Comparison of ENCODE assay signal across 13 mouse cellular contexts in the genomic region with DNA sequence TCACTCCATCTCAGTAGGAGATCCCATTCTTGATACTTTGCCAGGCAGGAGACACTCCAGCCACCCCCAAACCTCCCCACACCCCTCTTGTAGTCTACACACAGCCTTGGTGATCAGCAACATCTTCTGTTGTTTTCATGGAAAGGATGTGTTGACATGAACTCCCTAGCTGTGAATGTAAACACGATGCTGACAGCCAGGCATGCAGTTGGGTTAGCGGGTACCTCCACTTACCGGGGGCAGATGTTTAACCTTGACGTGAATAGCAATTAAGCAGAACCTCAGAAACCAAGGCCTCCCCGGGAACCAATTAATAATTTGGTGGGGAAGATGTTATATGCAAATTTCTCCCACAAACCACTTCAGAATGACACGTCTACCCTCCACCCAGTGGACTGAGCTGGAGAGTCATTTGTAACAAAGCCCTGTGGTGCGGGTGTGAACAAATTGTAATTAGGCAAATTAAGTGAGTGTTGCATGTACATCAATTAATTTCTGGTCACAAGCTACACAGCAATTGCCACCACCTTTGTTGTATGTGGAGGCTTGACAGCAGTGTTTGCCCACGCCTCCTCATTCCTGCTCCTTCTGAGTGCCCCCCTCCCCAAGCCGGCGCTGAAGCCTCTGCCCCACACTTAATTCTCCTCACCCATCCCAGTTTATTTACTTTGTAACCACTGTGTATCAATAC. TPM values are rescaled to one million over a fixed set of nuclear protein-coding genes. Genes with fewer than 3 reads are reported as not detected.
A peak's percentile ranks its signal among the peaks of the same experiment; 100 is the strongest.
DNase-seq lines count a peak whose midpoint lies in the region; ATAC-seq lines count a peak whose summit lies in the region.
"Had no signal": no experiment of that assay in that cellular context is flagged by ENCODE, and none has a peak within 500 bp of the region (broad histone marks: within the 10 kb centered on the region; RNA-seq: fewer than 3 reads in every experiment).

No protein-coding gene starts in this region.

- H3K27me3 ChIP-seq in forebrain, embryonic 10.5 days (ENCODE audit: poor library complexity, severe bottlenecking), result peaks cover 57% of the 10 kb centered on the region
- peaks cover 13% of the 10 kb centered on the region for H3K27me3 ChIP-seq in forebrain, embryonic 14.5 days (replicated peaks; ENCODE audit: control insufficient read depth, insufficient read depth, low read length)
- no peaks in the 10 kb centered on the region; the same call in none of the 2 replicates for H3K27me3 ChIP-seq in hindbrain, embryonic 16.5 days (replicated peaks; ENCODE audit: control insufficient read depth, insufficient read depth, low read length)
- H3K27me3 ChIP-seq in neural tube, embryonic 12.5 days (replicated peaks), result peaks cover 51% of the 10 kb centered on the region

- H3K9ac ChIP-seq in forebrain, embryonic 14.5 days (ENCODE audit: low read length), result no peak overlapping the region
- no peak overlapping the region for H3K9ac ChIP-seq in hindbrain, embryonic 16.5 days (ENCODE audit: low read depth, low read length)
- no peak overlapping the region for H3K9ac ChIP-seq in neural tube, embryonic 12.5 days
- H3K9ac ChIP-seq: embryonic facial prominence, embryonic 13.5 days; lung, embryonic 14.5 days had no signal

- DNase-seq in forebrain, embryonic 10.5 days (ENCODE audit: extremely low spot score, low spot score), result no peak
- DNase-seq in forebrain, embryonic 14.5 days (ENCODE audit: low spot score), result peak; percentile 80
- DNase-seq in thymus, adult 18-20 months, result no peak
- no peak for DNase-seq in adrenal gland, postnatal 10 days
- no peak for DNase-seq in adrenal gland, adult 8-10 months
- DNase-seq: cerebellum, postnatal 25 days; heart, postnatal 36 days; kidney, adult 8-10 months; liver; lung, embryonic 14.5 days had no signal

- H3K27ac ChIP-seq in forebrain, embryonic 10.5 days, result peak overlapping the region; percentile 59
- 0 out of 2 replicates have a peak overlapping the region, but pooled peaks have one; percentile 39 for H3K27ac ChIP-seq in forebrain, embryonic 14.5 days (ENCODE audit: low read depth, low read length)
- no peak overlapping the region for H3K27ac ChIP-seq in hindbrain, embryonic 16.5 days (ENCODE audit: low read depth, low read length)
- H3K27ac ChIP-seq in neural tube, embryonic 12.5 days, result no peak overlapping the region
- H3K27ac ChIP-seq: embryonic facial prominence, embryonic 13.5 days had no signal

- H3K4me1 ChIP-seq in forebrain, embryonic 10.5 days, result peaks cover 59% of the 10 kb centered on the region
- peaks cover 41% of the 10 kb centered on the region for H3K4me1 ChIP-seq in forebrain, embryonic 14.5 days (ENCODE audit: control insufficient read depth, insufficient read depth, low read length)
- peaks cover 25% of the 10 kb centered on the region for H3K4me1 ChIP-seq in hindbrain, embryonic 16.5 days (ENCODE audit: control insufficient read depth, insufficient read depth, low read depth, low read length)
- peaks cover 44% of the 10 kb centered on the region for H3K4me1 ChIP-seq in neural tube, embryonic 12.5 days

- H3K9me3 ChIP-seq in forebrain, embryonic 10.5 days, result no peaks in the 10 kb centered on the region; the same call in 1 of the 2 replicates
- H3K9me3 ChIP-seq in forebrain, embryonic 14.5 days (replicated peaks; ENCODE audit: control insufficient read depth, low read length), result no peaks in the 10 kb centered on the region
- H3K9me3 ChIP-seq in hindbrain, embryonic 16.5 days (ENCODE audit: control insufficient read depth, low read length), result no peaks in the 10 kb centered on the region
- H3K9me3 ChIP-seq in neural tube, embryonic 12.5 days, result no peaks in the 10 kb centered on the region
- H3K9me3 ChIP-seq: embryonic facial prominence, embryonic 13.5 days had no signal

- no peak overlapping the region for H3K4me3 ChIP-seq in forebrain, embryonic 10.5 days
- H3K4me3 ChIP-seq in forebrain, embryonic 14.5 days (ENCODE audit: low read depth, low read length), result no peak overlapping the region
- no peak overlapping the region for H3K4me3 ChIP-seq in hindbrain, embryonic 16.5 days (ENCODE audit: low read length)
- no peak overlapping the region for H3K4me3 ChIP-seq in neural tube, embryonic 12.5 days
- H3K4me3 ChIP-seq: embryonic facial prominence, embryonic 13.5 days had no signal

- peak; percentile 65 for ATAC-seq in forebrain, embryonic 14.5 days
- peak; percentile 40 for ATAC-seq in hindbrain, embryonic 16.5 days
- peak; percentile 52 for ATAC-seq in neural tube, embryonic 12.5 days (ENCODE audit: low FRiP score, low read depth)

- H3K4me2 ChIP-seq in forebrain, embryonic 14.5 days (ENCODE audit: low read length), result peak overlapping the region; percentile 14; the same call in 1 of the 2 replicates
- H3K4me2 ChIP-seq in hindbrain, embryonic 16.5 days (ENCODE audit: low read length), result no peak overlapping the region
- H3K4me2 ChIP-seq in neural tube, embryonic 12.5 days (replicated peaks), result peak overlapping the region; percentile 14; the same call in 1 of the 2 replicates
- H3K4me2 ChIP-seq: lung, embryonic 14.5 days had no signal

- no peaks in the 10 kb centered on the region for H3K36me3 ChIP-seq in forebrain, embryonic 10.5 days (replicated peaks)
- H3K36me3 ChIP-seq in forebrain, embryonic 14.5 days (ENCODE audit: control insufficient read depth, insufficient read depth, low read length), result no peaks in the 10 kb centered on the region
- H3K36me3 ChIP-seq in hindbrain, embryonic 16.5 days (ENCODE audit: control insufficient read depth, insufficient read depth, low read length), result no peaks in the 10 kb centered on the region
- no peaks in the 10 kb centered on the region for H3K36me3 ChIP-seq in neural tube, embryonic 12.5 days
- H3K36me3 ChIP-seq: embryonic facial prominence, embryonic 13.5 days had no signal

- WGBS in forebrain, embryonic 10.5 days, result 63% methylated on average over 10 of the region's 10 CpGs
- 7% methylated on average over 10 of the region's 10 CpGs for WGBS in forebrain, embryonic 14.5 days
- WGBS in hindbrain, embryonic 16.5 days, result 17% methylated on average over 10 of the region's 10 CpGs
- WGBS in neural tube, embryonic 12.5 days, result 20% methylated on average over 10 of the region's 10 CpGs

RNA-seq across cellular contexts. Expression of a gene that starts 5.4 kb away (rescaled TPM):
- polyA plus RNA-seq in forebrain, embryonic 10.5 days (2016; fragmentation: Nextera tagmentation; extraction: Ambion mirVana), result 73.9 and 74.2 TPM in 2 replicates
- polyA plus RNA-seq in forebrain, embryonic 14.5 days (2014; fragmentation: Nextera tagmentation; extraction: Ambion mirVana), result 11.1 and 12.6 TPM in 2 replicates
- polyA plus RNA-seq in hindbrain, embryonic 16.5 days (2015; fragmentation: Nextera tagmentation; extraction: Ambion mirVana), result 5.3 and 7.3 TPM in 2 replicates
- 9.3 and 12.9 TPM in 2 replicates for polyA plus RNA-seq in neural tube, embryonic 12.5 days (2016; fragmentation: Nextera tagmentation; extraction: Ambion mirVana)
- 10 to 100 TPM in 1 of 2 experiments, 1 to 10 TPM in 1; 7.7 to 13.2 TPM for total RNA-seq in adrenal gland, postnatal 10 days (2021)
- total RNA-seq in adrenal gland, adult 8-10 months (2022), result 1 to 10 TPM; 1.2 to 2.5 (median 1.4) TPM

Comparison
In these comparisons a context has a peak if more than half of its experiments do, and no peak if none do; other contexts are left out.
1. H3K27ac ChIP-seq: peak in forebrain, embryonic 10.5 days (single experiment) and forebrain, embryonic 14.5 days (single experiment); none in hindbrain, embryonic 16.5 days (single experiment) and neural tube, embryonic 12.5 days (single experiment).
2. Peak in every context shown above with its lines, with median percentiles within 50 percentile points of each other: ATAC-seq.